Mouse (Mus musculus) myocyte (in vitro differentiated cells): ENCODE data around the gene Gm44973.

ENCODE experiments used
- POLR2A ChIP-seq: IDR thresholded peaks from one replicate; pipeline ENCODE4 v1.6.1; 2011; ENCODE audit warnings: low read depth, mild to moderate bottlenecking, control low read depth, moderate library complexity; ENCODE audit not compliant: insufficient read length
- POLR2AphosphoS2 ChIP-seq: IDR thresholded peaks from one replicate; pipeline ENCODE4 v1.6.1; 2011; ENCODE audit warnings: low read depth, control low read depth; ENCODE audit not compliant: insufficient read length
- SRF ChIP-seq: IDR thresholded peaks from one replicate; pipeline ENCODE4 v1.6.1; 2011; ENCODE audit warnings: low read depth; ENCODE audit not compliant: control insufficient read depth, insufficient read length
- TCF12 ChIP-seq: IDR thresholded peaks from one replicate; pipeline ENCODE4 v1.6.1; 2011; ENCODE audit warnings: mild to moderate bottlenecking, control low read depth; ENCODE audit not compliant: poor library complexity, insufficient read depth, severe bottlenecking

- TF ChIP-seq POLR2A, result no peak
- no peak for TF ChIP-seq TCF12
- no peak for TF ChIP-seq POLR2AphosphoS2
- TF ChIP-seq SRF, result no peak
Observed at GRCm38 (mm10) chr7:4972321-4973047, 42.8 kb upstream of the Gm44973 start.
